Comparison of ENCODE assay signal across 7 mouse cellular contexts in the genomic region with DNA sequence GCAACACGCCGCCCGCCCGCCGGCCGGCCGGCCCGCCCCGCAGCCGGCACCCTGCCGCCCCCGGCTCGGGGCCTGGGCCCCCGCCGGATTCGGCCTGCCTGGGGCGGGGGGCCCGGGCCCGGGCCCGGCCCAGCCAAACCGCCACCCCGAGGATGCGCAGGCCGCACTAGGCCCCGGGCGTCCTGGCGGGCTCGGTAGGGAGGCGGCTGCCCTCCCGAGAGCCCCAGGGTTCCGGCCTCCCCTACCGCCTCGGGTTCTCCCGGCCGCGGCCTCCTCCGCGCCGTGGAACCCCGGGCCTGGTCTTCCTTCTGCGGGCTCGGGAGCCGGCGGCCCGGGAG. TPM values are rescaled to one million over a fixed set of nuclear protein-coding genes. Genes with fewer than 3 reads are reported as not detected.
DNase-seq lines count a peak whose midpoint lies in the region; ATAC-seq and TF ChIP-seq lines count a peak whose summit lies in the region.

No protein-coding gene starts in this region.

- H3K4me2 ChIP-seq in lung, postnatal 0 days (replicated peaks; ENCODE audit: low read depth, low read length), result peak overlapping the region; percentile 90
- peak overlapping the region; percentile 72 for H3K4me2 ChIP-seq in limb, embryonic 15.5 days
- peak overlapping the region; percentile 85 for H3K4me2 ChIP-seq in stomach, embryonic 16.5 days (ENCODE audit: low read depth, low read length)

- peak overlapping the region; percentile 99 for H3K9ac ChIP-seq in lung, postnatal 0 days (replicated peaks; ENCODE audit: low read depth)
- peak overlapping the region; percentile 100 for H3K9ac ChIP-seq in limb, embryonic 15.5 days
- peak overlapping the region; percentile 100 for H3K9ac ChIP-seq in stomach, embryonic 16.5 days (ENCODE audit: low read length)

- WGBS in lung, postnatal 0 days, result 2% methylated on average over 10 of the region's 45 CpGs
- WGBS in limb, embryonic 15.5 days, result under 1% methylated on average over 43 of the region's 45 CpGs
- 1% methylated on average over 44 of the region's 45 CpGs for WGBS in stomach, embryonic 16.5 days

- intact Hi-C loops in gastrocnemius, postnatal 14 days (cut with DNase I; ENCODE audit: low total_unique reads), result no loop called here

- peak; percentile 86; the same call in 1 of the 2 replicates for ATAC-seq in lung, postnatal 0 days
- peak; percentile 19; the same call in 1 of the 2 replicates for ATAC-seq in erythroblast, adult 5-6 weeks (replicated peaks; ENCODE audit: low FRiP score, poor library complexity, severe bottlenecking)
- no peak; the same call in 1 of the 2 replicates for ATAC-seq in limb, embryonic 15.5 days (ENCODE audit: insufficient number of reproducible peaks, low FRiP score, low TSS enrichment, low read depth)
- ATAC-seq in stomach, embryonic 16.5 days (ENCODE audit: insufficient read depth, low FRiP score), result no peak; the same call in 1 of the 2 replicates

- TF ChIP-seq CTCF in lung, postnatal 0 days (IDR thresholded peaks at IDR 0.05), result no peak

- peak overlapping the region; percentile 94 for H3K4me3 ChIP-seq in lung, postnatal 0 days (ENCODE audit: low read depth, low read length)
- H3K4me3 ChIP-seq in limb, embryonic 15.5 days, result peak overlapping the region; percentile 96
- H3K4me3 ChIP-seq in stomach, embryonic 16.5 days (replicated peaks; ENCODE audit: low read length), result peak overlapping the region; percentile 98

- H3K27me3 ChIP-seq in lung, postnatal 0 days (replicated peaks; ENCODE audit: insufficient read depth, low read length), result no peaks in the 10 kb centered on the region
- no peaks in the 10 kb centered on the region for H3K27me3 ChIP-seq in limb, embryonic 15.5 days
- no peaks in the 10 kb centered on the region for H3K27me3 ChIP-seq in stomach, embryonic 16.5 days (ENCODE audit: control insufficient read depth, insufficient read depth, low read length)

- H3K27ac ChIP-seq in lung, postnatal 0 days (ENCODE audit: low read length), result peak overlapping the region; percentile 100
- peak overlapping the region; percentile 100 for H3K27ac ChIP-seq in limb, embryonic 15.5 days
- H3K27ac ChIP-seq in stomach, embryonic 16.5 days (ENCODE audit: low read length), result peak overlapping the region; percentile 100

- H3K36me3 ChIP-seq in lung, postnatal 0 days (ENCODE audit: insufficient read depth, low read length), result no peaks in the 10 kb centered on the region
- no peaks in the 10 kb centered on the region for H3K36me3 ChIP-seq in limb, embryonic 15.5 days
- H3K36me3 ChIP-seq in stomach, embryonic 16.5 days (ENCODE audit: control insufficient read depth, insufficient read depth, low read length), result no peaks in the 10 kb centered on the region

- DNase-seq in lung, postnatal 0 days (ENCODE audit: low spot score), result no peak
- no peak for DNase-seq in lung, postnatal 14 days
- DNase-seq in gastrocnemius, postnatal 14 days, result no peak
- DNase-seq in frontal cortex, adult 2 months (ENCODE audit: extremely low spot score in 1 of 2, low spot score in 1 of 2), result no peak

- H3K4me1 ChIP-seq in lung, postnatal 0 days (ENCODE audit: insufficient read depth, low read depth, low read length), result no peaks in the 10 kb centered on the region
- H3K4me1 ChIP-seq in limb, embryonic 15.5 days, result peaks cover 12% of the 10 kb centered on the region; the same call in 1 of the 2 replicates
- H3K4me1 ChIP-seq in stomach, embryonic 16.5 days (ENCODE audit: control insufficient read depth, insufficient read depth, low read length), result peaks cover 12% of the 10 kb centered on the region; the same call in 1 of the 2 replicates

- no peak for TF ChIP-seq EP300 in lung, postnatal 0 days (IDR thresholded peaks at IDR 0.05)

- no peaks in the 10 kb centered on the region for H3K9me3 ChIP-seq in lung, postnatal 0 days (ENCODE audit: low read length)
- no peaks in the 10 kb centered on the region for H3K9me3 ChIP-seq in limb, embryonic 15.5 days
- no peaks in the 10 kb centered on the region for H3K9me3 ChIP-seq in stomach, embryonic 16.5 days (replicated peaks; ENCODE audit: control insufficient read depth, low read length)

RNA-seq across cellular contexts. Expression of a gene that starts 0.3 kb away (rescaled TPM):
- 22.7 and 24.6 TPM in 2 replicates for polyA plus RNA-seq in lung, postnatal 0 days (2015; fragmentation: Nextera tagmentation; extraction: Ambion mirVana)
- 23.4 and 29.4 TPM in 2 replicates for total RNA-seq in erythroblast, adult 5-6 weeks (2015; ENCODE audit: low replicate concordance)
- total RNA-seq in erythroblast, adult 5-6 weeks (2017; ENCODE audit: low replicate concordance), result 52.6 and 58.6 TPM in 2 replicates
- polyA plus RNA-seq in limb, embryonic 15.5 days (2015; fragmentation: Nextera tagmentation; extraction: Ambion mirVana), result 47.6 and 51.3 TPM in 2 replicates
- polyA plus RNA-seq in stomach, embryonic 16.5 days (2015; fragmentation: Nextera tagmentation; extraction: Ambion mirVana), result 45.4 and 46.0 TPM in 2 replicates
- 10 to 100 TPM; 10.2 to 11.5 TPM for total RNA-seq in gastrocnemius, postnatal 14 days (2021)
- polyA plus RNA-seq in frontal cortex, adult 2 months (2012; rRNA removed), result 24.5 and 26.2 TPM in 2 replicates

Comparison
In these comparisons a context has a peak if more than half of its experiments do, and no peak if none do; other contexts are left out.
1. ATAC-seq: peak in lung, postnatal 0 days (single experiment) and erythroblast, adult 5-6 weeks (single experiment); none in limb, embryonic 15.5 days (single experiment) and stomach, embryonic 16.5 days (single experiment).
2. Peak in every context shown above with its lines, with median percentiles within 50 percentile points of each other: H3K27ac ChIP-seq, H3K4me2 ChIP-seq, H3K4me3 ChIP-seq and H3K9ac ChIP-seq.